Mouse (Mus musculus): ENCODE data around the gene Hist2h2aa1. TPM values are rescaled to one million over a fixed set of nuclear protein-coding genes. Genes with fewer than 3 reads are reported as not detected.

The Hist2h2aa1 gene
- total and polyA plus RNA-seq, 2 experiments from 2014 or later: 25.0 to 1,894 TPM

GRCm38 (mm10) chr3:96255926-96256593 is 10.8 kb downstream of the Hist2h2aa1 start:
- WGBS: 82% methylated on average over 5 of the region's 5 CpGs
- TF ChIP-seq CTCF (IDR thresholded peaks at IDR 0.05; ENCODE audit: low read depth): no peak

GRCm38 (mm10) chr3:96257190-96257589 is 11.9 kb downstream of the Hist2h2aa1 start:
- H3K27ac ChIP-seq: no peak overlapping the region
- DNase-seq (ENCODE audit: low spot score): no peak
- no peak for TF ChIP-seq CTCF (IDR thresholded peaks at IDR 0.05; ENCODE audit: low read depth)
- 82% methylated on average over 3 of the region's 3 CpGs for WGBS
- no peaks in the 10 kb centered on the region for H3K27me3 ChIP-seq (ENCODE audit: insufficient read depth, low read length)
- H3K36me3 ChIP-seq (ENCODE audit: insufficient read depth, low read length): no peaks in the 10 kb centered on the region
- H3K4me3 ChIP-seq (ENCODE audit: low read length): no peak overlapping the region
- H3K9me3 ChIP-seq (ENCODE audit: low read length): no peaks in the 10 kb centered on the region
- H3K4me2 ChIP-seq (ENCODE audit: low read depth, low read length): no peak overlapping the region
- ATAC-seq: no peak
- peaks cover 6% of the 10 kb centered on the region; the same call in 1 of the 2 replicates for H3K4me1 ChIP-seq (ENCODE audit: insufficient read depth, low read length)
- H3K9ac ChIP-seq (replicated peaks; ENCODE audit: low read length): no peak overlapping the region

More at GRCm38 (mm10) chr3:96255926-96256593, 10.8 kb downstream of the Hist2h2aa1 start:
- Histone ChIP-seq H3K4me3 (ENCODE audit: low read length) (no peak overlapping the region), H3K36me3 (ENCODE audit: insufficient read depth, low read length) (no peaks in the 10 kb centered on the region), H3K4me1 (ENCODE audit: insufficient read depth, low read length) (no peaks in the 10 kb centered on the region), H3K9ac (replicated peaks; ENCODE audit: low read length) (no peak overlapping the region), H3K27ac (no peak overlapping the region), H3K9me3 (ENCODE audit: low read length) (no peaks in the 10 kb centered on the region), H3K27me3 (ENCODE audit: insufficient read depth, low read length) (no peaks in the 10 kb centered on the region), H3K4me2 (ENCODE audit: low read depth, low read length) (no peak overlapping the region)
- ATAC-seq (no peak), DNase-seq (ENCODE audit: low spot score) (no peak)

- H3K4me3 ChIP-seq (ENCODE audit: low read length): no peak overlapping the region
- H3K27ac ChIP-seq: no peak overlapping the region
- no peak for TF ChIP-seq CTCF (IDR thresholded peaks at IDR 0.05; ENCODE audit: low read depth)
- WGBS: 91% methylated on average over 5 of the region's 5 CpGs
- H3K4me1 ChIP-seq (ENCODE audit: insufficient read depth, low read length): peaks cover 17% of the 10 kb centered on the region; the same call in 1 of the 2 replicates
- no peaks in the 10 kb centered on the region for H3K9me3 ChIP-seq (ENCODE audit: low read length)
- ATAC-seq: no peak
- no peaks in the 10 kb centered on the region for H3K27me3 ChIP-seq (ENCODE audit: insufficient read depth, low read length)
- no peaks in the 10 kb centered on the region for H3K36me3 ChIP-seq (ENCODE audit: insufficient read depth, low read length)
- H3K4me2 ChIP-seq (ENCODE audit: low read depth, low read length): no peak overlapping the region
- no peak overlapping the region for H3K9ac ChIP-seq (replicated peaks; ENCODE audit: low read length)
- DNase-seq (ENCODE audit: low spot score): no peak
These were observed 14.9 kb downstream of the Hist2h2aa1 start for GRCm38 (mm10) chr3:96260220-96260619.

GRCm38 (mm10) chr3:96261623-96262022 is 16.3 kb downstream of the Hist2h2aa1 start:
- Histone ChIP-seq H3K9ac (replicated peaks; ENCODE audit: low read length) (peak overlapping the region; percentile 78), H3K4me2 (ENCODE audit: low read depth, low read length) (peak overlapping the region; percentile 77), H3K27ac (peak overlapping the region; percentile 97), H3K36me3 (ENCODE audit: insufficient read depth, low read length) (no peaks in the 10 kb centered on the region), H3K9me3 (ENCODE audit: low read length) (no peaks in the 10 kb centered on the region), H3K4me3 (ENCODE audit: low read length) (peak overlapping the region; percentile 50), H3K27me3 (ENCODE audit: insufficient read depth, low read length) (no peaks in the 10 kb centered on the region), H3K4me1 (ENCODE audit: insufficient read depth, low read length) (peaks cover 17% of the 10 kb centered on the region; the same call in 1 of the 2 replicates)
- WGBS: 45% methylated on average over 3 of the region's 3 CpGs
- DNase-seq (ENCODE audit: low spot score) (no peak), ATAC-seq (no peak)
- peak; percentile 31; the same call in 1 of the 2 replicates for TF ChIP-seq CTCF (IDR thresholded peaks at IDR 0.05; ENCODE audit: low read depth)

- Histone ChIP-seq H3K36me3 (ENCODE audit: insufficient read depth, low read length) (no peaks in the 10 kb centered on the region), H3K9ac (replicated peaks; ENCODE audit: low read length) (peak overlapping the region; percentile 78), H3K4me1 (ENCODE audit: insufficient read depth, low read length) (peaks cover 17% of the 10 kb centered on the region; the same call in 1 of the 2 replicates), H3K27ac (peak overlapping the region; percentile 97), H3K4me3 (ENCODE audit: low read length) (peak overlapping the region; percentile 50), H3K27me3 (ENCODE audit: insufficient read depth, low read length) (no peaks in the 10 kb centered on the region), H3K9me3 (ENCODE audit: low read length) (no peaks in the 10 kb centered on the region), H3K4me2 (ENCODE audit: low read depth, low read length) (peak overlapping the region; percentile 77)
- under 1% methylated on average over 19 of the region's 19 CpGs for WGBS
- DNase-seq (ENCODE audit: low spot score): peak; percentile 92
- TF ChIP-seq CTCF (IDR thresholded peaks at IDR 0.05; ENCODE audit: low read depth): no peak
- peak; percentile 77 for ATAC-seq
These were observed 17.0 kb downstream of the Hist2h2aa1 start for GRCm38 (mm10) chr3:96262216-96262875.

- Histone ChIP-seq H3K4me1 (ENCODE audit: insufficient read depth, low read length) (peaks cover 19% of the 10 kb centered on the region), H3K9me3 (ENCODE audit: low read length) (no peaks in the 10 kb centered on the region), H3K4me3 (ENCODE audit: low read length) (peak within 1 kb of the TSS; percentile 50), H3K9ac (replicated peaks; ENCODE audit: low read length) (peak within 1 kb of the TSS; percentile 78), H3K36me3 (ENCODE audit: insufficient read depth, low read length) (no peaks in the 10 kb centered on the region), H3K27ac (peak within 1 kb of the TSS; percentile 97), H3K4me2 (ENCODE audit: low read depth, low read length) (peak within 1 kb of the TSS; percentile 77), H3K27me3 (ENCODE audit: insufficient read depth, low read length) (no peaks in the 10 kb centered on the region)
- DNase-seq (ENCODE audit: low spot score): peak; percentile 97
- peak; percentile 65 for TF ChIP-seq CTCF (IDR thresholded peaks at IDR 0.05; ENCODE audit: low read depth)
- peak; percentile 91 for ATAC-seq
- WGBS: 1% methylated on average over 40 of the region's 40 CpGs
These were observed 17.8 kb downstream of the Hist2h2aa1 start, which contains the start of gene Hist2h4 for GRCm38 (mm10) chr3:96262979-96263550. TSS of gene Hist2h4 (minus strand) at chr3:96263311.

All from hindbrain, postnatal 0 days (tissue).